Mouse (Mus musculus): ENCODE measurements at regions not wholly inside any gene's neighbourhood (a gene's known extent, or its start where the extent isn't known, plus 50 kb on each side); places are given as distances from the start of the nearest gene placed in this dataset.

DNA sequence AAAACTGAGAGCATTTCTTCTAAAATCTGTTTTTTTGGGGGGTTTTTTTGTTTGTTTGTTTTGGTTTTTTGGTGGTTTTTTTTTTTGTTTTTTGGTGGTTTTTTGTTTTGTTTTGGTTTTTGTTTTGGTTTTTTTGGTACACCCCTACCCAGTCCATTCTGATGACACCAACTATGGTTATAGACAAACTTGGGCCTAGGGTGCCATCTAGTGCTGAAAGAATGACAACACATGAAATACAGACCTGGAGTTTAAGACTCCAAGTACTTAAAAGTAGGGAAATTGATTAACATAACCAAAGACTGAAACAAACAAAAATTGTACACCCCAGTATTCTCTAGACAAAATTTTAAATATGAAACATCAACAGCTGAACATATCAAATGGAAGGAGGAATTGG lies 76.0 kb upstream of the Ano5 start:
- peak in 1 of 2 experiments; percentile 46 for DNase-seq

DNA sequence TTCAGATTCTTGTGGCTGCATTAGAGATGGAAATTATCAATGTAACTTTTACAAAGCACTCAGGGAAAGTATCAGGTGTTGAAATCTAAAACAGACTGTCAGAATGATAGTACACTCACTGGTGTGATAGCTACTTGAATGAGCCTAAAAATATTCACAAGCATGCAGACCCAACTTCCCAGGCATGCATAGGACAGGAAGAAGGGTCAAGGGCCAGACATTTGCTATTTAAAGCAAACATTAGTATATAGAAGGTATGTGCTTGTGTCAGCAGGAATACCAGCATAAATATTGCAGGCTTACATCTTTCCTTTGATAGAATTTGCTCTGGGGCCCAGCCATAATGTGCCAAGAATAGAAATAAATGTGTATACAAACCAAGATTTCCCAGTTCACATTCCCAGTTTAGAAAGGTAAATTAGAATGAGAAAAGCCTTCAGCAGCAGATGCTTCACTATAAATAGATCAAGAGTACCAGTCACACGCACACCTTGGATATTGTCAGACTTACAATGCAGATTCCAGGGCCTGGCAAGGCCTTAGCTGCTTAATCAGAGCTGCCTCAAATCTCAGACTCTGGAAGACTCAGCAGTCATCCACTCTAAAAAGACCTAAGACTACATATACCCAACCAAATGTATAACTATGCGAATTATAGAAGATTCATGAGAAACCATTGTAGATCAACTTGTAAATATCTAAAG lies 55.7 kb upstream of the Ano5 start:
- DNase-seq = no peak

DNA sequence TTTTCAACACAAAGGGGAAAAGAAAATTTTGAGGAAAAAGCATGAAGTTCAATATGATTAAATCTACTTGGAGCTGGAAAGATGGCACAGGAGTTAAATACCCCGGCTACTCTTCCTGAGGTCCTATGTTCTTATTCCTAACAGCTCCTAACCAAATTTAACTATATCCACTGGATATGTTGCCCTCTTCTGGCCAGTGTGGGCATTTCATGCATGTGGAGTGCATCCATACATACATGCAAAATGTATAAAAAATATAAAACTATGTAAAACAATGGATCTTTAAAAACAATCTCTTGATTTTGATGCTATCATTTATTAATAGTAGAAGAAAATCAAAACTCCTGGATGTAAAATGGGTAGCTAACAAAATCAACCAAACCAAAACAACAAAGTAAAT lies 52.1 kb upstream of the Ano5 start:
- DNase-seq = no peak
